Mouse (Mus musculus) adrenal gland, adult 8-10 months (tissue): ENCODE measurements at regions not wholly inside any gene's neighbourhood (a gene's known extent, or its start where the extent isn't known, plus 50 kb on each side); places are given as distances from the start of the nearest gene placed in this dataset.

ENCODE experiments used
- DNase-seq: peaks from one replicate; pipeline ENCODE4 v3.0.0; 2022

DNA sequence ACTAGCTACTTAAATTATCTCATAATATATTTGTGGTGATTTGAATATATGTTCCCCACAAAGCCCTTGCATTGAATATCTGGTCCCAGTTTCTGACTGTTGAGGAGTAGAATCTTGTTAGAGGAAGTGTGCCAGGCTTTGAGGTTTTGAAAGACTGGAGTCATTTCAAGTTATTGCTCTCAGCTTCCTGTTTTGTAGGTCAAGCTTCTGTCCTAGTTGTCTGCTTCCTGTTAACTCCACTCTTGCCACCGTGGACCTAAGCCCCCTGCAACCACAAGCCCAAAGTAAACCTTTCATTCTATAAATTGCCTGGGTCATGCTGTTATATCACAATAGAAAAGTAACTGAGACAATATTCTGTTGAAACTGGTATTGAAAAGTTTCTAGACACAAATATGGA is 1232.3 kb upstream of the Lrrc6 start:
- no peak for DNase-seq

DNA sequence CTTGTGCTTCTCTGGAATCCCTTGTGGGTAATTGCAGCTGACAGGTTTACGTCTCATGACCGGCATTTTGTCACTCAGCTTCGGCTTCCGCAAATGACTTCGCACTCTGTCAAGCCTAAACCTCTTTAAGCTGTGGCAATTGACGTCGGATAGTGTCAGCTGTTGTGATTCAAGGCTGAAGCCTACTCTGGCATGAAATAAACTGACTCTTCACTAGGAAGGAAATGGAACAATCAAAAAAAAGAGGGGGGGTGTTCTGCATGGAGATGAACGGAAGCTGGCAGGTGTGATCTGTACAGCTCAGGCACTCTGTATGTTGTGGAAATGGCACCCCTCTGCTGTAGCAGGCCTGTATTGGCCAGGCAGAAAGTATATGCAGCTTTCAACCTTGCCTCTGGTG is 1228.8 kb upstream of the Lrrc6 start:
- no peak for DNase-seq

DNA sequence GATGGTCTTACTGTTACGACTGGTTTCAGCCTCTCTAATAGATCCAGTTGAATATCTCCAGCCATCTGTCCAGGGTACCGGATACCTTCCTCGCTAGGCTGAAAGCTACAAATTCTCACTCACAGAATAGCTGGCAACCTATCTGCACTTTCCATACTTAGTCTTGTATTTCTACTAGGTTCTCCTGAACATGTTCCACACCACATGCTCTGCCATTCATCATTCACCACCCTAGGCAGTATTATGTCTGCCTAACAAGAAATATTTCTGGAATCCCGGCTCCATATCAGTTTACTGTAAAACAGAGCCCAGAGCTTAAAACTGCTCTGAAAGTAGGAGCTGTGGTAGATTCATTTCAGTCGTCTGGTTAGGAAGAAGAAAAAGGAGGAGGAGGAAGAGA is 1224.5 kb upstream of the Lrrc6 start:
- no peak for DNase-seq

DNA sequence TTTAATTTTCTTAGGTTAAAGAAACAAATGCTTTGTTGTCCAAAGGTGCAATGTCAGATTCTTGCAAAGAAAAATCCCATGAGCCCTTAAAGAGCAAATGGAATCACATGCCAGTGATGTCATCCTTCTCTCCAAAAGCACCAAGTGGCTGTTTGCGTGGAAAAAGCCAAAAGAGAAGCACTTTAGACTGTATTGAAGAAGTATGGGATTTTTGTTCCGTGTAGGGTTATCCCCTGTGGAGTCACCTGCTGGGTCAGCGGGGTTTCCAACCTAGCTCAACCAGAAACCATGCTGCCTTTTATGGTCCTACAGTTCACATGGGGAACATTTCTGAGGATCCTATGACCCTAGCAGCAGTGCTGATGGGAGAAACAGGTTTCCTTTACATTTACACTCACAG is 1213.5 kb upstream of the Lrrc6 start:
- DNase-seq, result no peak

DNA sequence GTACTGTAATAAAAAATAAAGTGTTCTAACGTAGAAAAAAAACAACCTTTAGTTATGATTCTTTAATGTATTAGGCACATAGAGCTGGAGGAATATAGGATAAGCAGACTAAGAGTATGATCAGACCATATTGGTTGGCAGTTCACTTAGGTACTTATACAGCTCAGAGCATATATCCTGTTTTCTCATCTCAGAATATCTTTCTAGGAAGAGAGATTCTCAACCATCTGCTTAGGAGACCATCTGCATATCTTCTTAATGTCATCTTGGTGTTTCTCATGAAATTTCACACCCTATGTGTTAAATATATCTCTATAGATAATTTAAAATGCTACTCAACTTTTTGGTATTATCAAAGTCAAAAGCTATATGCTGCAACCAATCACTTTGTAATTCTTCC is 1185.4 kb upstream of the Lrrc6 start:
- no peak for DNase-seq

DNA sequence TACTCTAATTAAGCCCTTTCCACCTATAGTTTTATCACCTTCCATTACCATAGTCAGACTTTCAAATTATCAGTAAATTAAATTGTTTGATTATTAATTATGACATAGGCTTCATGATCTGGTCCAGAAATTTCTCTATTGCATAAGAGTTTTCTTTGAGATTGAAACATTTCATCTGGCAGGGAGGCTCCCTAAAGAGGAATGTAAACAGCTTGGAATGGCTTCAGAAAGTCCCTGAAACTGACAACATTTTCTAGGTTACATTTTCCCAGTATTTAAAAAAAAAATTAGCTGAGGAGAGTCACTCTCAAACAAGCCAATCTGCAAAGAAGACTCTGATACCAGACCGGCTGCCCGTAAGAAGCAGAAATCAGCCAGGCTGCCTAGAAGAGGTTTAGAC is 1172.6 kb upstream of the Lrrc6 start:
- DNase-seq, result no peak

DNA sequence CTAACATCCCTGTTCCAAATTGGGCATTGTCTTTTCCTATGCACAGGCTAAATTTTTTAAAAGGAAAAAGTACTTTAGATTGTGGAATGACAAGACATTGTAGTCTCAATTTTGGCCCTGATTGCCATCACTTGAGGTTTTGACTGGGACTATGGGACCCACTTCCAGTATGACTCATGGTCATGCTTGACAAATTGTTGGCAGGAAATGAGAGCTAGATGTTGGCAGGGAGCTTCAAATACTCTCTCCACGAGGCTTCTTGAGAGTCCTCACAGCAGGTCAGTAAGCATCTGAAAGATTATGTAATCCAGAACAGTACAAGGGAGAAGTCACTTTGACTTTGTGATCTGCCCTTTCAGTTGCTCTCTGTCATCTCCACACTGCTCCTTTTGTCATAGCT is 1135.4 kb upstream of the Lrrc6 start:
- DNase-seq, result peak; percentile 4

DNA sequence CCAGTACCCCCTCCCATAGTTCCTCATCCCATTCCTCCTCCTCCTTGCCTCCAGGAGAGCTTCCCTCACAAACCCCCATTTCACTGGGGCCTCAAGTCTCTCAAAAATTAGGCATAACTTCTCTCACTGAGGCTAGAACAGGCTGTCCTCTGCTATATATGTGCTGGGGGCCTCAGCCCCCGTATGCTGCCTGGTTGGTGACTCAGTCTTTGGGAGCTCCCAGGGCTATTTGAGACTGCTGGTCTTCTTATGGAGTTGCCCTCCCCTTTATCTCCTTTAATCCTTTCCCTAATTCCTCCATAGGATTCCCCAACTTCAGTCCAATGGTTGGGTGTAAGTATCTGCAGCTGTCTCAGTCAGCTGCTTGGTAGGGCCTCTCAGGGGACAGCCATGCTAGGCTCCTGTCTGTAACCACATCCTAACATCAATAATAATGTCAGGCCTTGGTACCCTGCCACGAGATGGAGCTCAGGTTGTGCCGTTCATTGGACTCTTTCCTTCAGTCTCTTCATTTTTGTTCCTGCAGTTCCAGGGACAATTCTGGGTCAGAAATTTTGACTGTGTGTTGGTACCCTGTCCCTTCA is 1126.1 kb upstream of the Lrrc6 start:
- no peak for DNase-seq

DNA sequence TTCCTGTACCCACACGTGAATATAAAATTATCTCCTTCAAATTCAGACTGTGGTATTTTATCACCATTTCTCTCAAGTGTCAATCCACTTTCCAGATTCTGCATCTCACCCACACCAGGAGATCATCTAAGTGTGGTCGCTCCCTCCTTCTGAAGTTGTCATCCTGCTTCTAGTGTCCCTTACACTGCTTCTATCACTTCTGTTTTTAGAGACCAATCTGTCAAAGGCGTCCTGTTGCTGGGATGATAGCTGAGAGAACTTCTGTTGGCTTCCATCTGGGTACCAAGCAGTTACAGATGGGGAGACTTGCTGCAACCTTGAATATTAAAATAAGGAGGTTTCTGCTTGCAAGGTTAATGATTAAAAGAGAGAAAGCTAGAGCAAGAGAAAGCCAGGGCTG is 1111.2 kb upstream of the Lrrc6 start:
- no peak for DNase-seq

DNA sequence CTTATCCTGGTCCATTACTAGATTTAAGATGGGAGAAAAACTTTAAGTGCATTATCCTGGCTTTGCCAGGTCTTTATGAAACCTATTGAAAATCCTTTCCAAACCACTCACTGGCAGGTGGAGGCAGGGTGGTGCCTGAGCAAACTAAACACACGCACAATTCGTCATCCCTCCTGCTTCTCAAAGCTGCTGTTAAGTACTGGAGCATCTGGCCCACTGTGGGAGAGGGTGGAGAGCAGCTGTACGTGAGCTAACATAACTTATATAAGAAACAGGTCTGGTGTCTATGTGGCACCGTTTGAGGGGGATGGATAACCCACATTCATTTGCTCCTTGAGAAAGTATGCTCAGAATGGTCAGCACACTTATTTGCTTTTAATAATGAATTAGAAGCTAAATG is 1097.7 kb upstream of the Lrrc6 start:
- no peak for DNase-seq

DNA sequence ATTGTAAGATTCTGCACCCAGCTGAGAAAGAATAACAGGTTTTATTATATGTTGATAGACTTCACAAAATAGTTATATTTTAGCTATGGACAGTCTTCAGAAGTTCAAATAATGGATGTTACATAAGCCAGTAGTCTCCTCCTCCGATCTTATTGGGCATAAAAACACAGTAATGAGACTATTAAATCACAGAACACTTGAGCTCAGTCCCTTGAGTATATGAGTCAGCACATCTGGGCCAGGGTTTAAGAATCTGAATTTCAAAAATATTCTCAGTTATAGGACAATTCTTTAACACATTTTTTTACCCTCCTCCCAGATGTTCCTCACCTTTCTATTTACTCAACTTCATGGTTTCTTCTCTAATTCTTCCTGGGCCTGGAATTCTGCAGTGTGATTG is 1075.9 kb upstream of the Lrrc6 start:
- DNase-seq, result no peak

DNA sequence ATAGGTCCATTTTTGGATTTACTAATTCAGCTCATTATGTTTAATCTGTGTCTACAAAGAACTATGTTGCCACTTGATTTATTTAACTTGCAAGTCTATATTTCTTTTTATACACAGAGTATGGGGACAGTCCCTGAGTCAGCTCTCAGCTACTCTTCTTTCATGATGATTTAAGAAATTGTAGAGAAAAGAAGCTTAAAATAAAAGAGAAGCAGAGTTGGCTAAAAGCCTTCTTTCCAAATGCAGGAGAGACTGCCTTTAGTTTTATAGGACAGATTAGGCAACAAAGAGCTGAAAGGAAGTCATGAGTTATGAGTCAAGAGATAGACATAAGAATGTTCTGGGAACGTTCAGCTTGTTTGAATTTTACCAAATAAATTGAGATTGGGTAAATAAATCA is 1070.9 kb upstream of the Lrrc6 start:
- no peak for DNase-seq

DNA sequence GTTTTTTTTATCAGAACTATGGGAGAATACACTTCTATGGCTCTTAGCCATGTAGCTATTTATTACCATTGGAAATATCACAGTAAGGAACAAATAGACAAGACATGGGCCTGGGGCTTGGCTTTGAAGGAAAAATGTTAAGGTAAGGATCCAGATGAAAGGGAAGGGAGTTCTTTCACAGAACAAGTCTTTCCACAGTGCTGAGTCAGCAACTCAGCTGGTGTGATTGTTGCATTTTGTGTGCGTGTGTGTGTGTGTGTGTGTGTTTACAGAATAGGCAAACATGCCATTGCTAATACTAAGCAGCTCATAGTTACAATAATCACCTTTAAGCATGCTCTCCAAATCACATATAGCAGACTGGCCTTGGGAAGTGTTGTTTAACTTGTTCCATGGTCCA is 1056.6 kb upstream of the Lrrc6 start:
- no peak for DNase-seq

DNA sequence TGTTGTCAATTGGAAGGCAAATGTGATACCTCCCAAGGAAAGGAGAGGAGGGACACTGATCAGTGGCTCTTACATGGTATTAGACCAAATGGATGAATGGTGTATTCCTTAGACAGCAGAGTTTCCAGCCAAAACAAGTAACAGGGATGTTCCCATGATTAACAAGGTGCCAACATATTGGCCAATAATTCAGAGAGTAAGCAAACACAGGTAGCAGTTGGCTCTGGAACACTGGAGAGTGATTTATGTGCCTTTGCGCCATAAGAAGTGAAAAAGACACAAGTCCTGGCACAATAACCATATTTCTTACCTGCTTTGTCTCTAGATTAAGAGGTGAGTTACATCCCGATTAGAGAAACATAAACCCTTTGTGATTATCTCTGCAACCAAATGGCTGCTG is 1051.2 kb upstream of the Lrrc6 start:
- no peak for DNase-seq

DNA sequence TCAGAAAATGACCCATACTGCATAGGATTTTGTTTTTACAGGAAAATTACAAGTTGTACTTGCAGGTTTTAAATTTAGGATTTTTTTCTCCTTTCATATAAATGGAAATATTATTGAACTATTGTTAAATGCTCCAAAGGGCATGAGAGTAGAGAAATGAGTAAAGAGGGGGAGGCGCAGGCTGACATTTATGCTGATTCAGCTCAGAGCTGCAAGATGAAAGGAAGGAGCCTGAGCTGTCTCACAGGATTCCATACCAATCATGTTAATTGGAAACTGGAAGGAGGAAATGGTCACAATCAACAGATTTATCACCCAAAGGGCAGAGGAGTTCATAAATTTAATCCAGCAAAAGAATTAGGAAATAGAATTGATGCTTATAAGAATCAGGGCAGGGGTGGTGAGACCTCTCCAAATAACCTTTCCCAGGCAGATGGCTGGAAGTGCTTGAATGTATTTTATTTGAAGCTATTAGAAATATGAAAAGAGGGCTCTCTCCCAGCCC is 1046.2 kb upstream of the Lrrc6 start:
- DNase-seq, result no peak

DNA sequence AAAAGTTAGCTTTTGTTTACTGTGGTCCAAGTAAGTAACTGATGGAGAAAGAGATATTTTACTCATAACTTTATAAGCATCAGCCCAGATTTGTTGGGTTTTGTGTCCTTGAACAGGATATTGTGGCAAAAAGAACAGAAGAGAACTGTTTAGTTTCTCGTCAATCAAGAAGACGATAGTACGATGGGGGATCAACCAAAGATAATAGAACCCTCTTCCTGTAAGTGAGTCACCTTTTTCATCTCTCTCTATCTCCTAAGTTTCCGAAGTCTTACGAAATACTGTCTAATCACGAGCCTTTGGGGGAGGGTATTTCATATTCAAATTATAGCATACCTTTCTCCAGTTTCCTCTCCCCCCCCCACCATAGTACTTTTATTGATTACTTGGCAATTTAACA is 1045.0 kb upstream of the Lrrc6 start:
- no peak for DNase-seq

DNA sequence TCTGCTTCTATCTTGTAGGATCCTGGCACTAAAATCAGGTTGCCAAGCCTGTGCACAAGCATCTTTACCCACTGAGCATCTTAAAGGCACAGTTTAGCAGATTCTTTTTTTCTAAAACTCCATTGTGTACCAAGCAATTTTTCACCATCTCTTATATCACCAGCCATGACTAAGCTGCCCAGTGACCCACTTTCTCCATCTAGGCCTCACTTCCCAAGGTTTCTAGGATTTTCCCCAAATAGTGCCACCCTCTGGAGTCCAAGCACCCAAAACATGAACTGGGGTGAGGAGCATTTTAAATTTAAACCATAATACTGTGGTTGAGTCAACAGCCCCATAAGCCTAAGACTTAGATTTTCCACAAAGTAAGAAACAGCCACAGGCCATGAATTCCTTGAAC is 1013.0 kb upstream of the Lrrc6 start:
- DNase-seq, result no peak

DNA sequence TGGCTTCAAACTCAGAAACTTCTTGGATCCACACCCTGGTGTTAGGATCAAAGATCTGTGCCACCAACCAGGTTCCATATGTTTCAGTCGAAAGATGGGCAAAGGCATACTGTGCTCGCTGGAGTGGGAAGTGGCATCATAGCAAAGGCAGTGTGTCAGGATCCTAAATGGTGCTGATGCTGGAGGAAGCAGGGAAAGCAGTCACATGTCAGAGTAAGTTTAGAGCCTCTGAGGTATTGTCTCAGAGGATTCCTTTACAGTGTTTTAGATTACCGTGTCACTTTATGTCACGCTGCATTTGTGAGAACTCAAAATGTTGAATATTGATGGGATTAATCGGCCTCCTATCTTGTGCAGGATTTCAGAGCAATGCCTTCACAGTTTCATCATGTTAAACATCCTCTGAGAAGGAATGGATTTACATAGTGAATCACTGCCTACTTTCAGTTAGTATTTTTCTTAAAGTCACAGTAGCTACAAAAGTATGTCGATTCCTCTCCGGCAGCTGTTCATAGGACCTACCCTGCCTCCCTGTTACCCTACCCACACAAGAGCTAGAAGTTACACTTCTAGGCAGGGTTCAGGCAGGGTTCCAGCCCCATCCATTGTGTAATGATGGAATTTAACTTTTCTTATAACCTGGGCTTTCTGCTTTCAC is 994.4 kb upstream of the Lrrc6 start:
- DNase-seq, result no peak

DNA sequence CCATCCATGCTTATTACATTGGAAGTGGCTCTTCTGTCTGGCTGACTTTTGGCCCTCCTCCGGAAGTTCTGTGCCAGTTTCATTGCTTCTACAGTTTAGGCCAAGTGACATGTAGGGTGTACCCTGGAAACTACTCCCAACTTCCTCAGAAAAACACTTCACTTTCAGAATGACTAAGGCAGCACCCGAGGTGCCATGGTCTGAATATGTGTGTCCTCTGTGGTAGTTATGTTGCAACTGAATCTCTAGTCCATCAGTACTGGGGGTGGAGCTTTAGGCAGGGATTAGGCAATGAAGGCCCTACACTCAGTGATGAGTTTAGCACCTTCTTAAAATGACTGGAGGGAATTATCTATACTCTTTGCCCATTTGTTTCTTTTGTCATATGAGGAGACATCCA is 981.0 kb upstream of the Lrrc6 start:
- DNase-seq, result no peak

DNA sequence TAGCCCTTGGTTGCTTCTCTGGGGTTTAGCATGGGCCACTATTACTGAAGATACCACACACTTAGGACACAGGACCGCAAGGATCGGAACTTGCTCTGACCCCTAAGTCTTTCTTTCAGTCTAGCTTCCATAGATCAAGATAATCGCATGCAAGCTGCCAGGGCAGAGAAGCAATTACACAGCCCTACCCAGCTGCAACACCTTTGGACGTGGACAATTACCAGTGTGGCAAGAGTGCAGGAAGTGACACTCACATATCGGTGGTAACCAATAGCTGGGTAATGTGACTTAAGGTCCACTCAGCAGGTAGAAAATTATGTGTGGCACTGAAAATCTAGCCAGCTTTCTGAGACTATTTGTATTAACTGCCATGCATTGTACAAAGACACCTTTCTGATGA is 973.6 kb upstream of the Lrrc6 start:
- DNase-seq, result no peak

DNA sequence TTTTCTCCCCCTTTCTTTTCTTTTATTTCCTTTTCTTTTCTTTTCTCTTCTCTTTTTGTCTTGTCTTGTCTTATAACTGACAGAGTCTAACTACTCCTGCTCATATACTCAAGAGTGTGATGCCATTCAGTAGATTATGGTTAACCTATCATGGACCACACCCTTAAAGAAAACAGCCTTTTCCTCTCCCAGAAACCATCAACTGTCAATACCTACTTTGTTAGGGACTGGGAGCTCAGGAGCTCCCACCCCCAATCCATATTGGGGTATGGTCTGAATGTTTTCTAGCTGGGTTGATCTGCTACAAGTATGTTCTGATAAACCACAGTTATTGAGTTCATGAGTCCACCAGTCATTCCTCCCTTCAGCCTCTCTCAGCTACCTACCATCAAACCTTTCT is 972.3 kb upstream of the Lrrc6 start:
- no peak for DNase-seq

DNA sequence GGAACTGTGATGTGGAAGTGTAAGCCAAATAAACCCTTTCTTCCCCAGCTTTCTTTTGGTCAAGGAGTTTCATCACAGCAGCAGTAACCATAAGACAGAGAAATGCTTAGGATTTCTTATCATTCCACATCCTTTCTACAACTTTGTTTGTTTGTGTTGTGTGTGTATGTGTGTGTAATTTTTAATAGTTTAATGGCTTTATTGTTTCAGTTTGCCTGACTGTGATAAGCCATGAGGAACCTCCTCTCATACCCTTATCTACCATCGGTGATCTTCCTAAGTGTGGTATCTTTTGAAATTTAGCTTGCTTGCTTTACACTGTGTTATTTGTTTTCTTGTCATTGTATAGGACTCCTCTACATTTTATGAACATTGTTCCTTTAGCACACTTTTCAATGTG is 970.6 kb upstream of the Lrrc6 start:
- DNase-seq, result no peak

DNA sequence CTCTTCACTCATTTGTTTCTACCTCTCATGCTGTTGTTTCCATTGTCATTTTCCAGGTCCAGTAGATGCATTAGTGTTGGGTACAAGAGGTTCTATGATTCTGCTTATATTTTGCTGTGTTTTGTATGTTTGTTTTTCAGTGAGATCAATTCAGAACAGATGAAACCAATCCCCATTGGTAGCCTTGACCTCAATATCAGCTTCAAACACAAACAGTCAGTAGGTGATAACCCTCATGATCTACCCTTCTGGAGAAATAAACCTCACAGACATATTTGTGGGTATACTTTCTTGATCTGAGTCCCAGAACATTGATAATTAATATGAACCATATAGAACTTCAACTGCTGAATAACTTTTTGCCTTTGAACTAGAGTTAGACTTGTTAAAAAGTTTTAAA is 969.3 kb upstream of the Lrrc6 start:
- no peak for DNase-seq

DNA sequence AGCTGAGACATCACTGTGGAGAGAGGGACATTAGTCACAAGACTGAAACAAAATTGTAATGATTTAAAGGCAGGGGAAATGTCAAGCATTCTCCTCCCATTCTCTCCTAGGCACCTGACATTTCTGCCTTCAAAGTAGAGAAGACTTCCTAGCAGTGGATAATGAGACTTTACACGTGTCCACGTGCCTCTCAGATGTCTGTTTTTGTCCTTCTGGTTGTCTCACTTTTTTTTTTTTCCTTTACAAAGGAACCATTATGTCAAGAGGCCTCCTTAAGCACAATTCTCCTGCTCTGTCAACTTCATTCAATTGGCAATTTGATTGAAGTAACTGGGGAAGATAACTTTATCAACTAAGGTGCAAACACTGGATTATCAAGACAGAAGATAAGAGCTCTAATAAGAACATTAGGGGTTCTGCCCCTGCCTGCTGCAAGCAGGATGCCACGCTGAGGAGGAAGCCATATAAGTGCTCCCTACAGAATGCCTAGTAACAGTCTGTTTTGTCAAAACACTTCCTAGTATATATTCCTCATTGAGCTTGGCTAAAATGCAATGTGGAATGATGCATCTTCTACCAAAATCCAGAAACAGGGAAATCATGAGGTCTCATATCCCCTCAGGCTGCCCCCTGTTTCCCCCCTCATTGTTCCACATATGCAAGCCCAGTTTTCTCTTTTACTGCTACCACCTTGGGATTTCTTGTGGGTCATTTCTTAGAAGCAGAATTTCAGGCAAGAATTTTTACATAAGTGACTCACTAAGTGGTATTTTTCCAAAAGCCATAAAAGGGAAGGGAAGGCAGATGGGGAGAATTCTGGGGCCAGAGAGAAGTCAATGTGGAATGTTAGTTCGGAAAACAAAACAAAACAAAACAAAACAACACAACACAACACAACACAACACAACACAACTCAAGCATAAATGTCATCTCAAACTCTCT is 967.0 kb upstream of the Lrrc6 start:
- DNase-seq, result no peak
